Mouse (Mus musculus) telencephalon, adult 2 months (tissue): Measurements from ENCODE around the gene Nrxn1.

ENCODE experiments used
- DNase-seq: peaks from one replicate; pipeline ENCODE4 v3.0.0-alpha.2; 2011; ENCODE audit warnings: low read depth, low spot score

Nrxn1 gene

DNA sequence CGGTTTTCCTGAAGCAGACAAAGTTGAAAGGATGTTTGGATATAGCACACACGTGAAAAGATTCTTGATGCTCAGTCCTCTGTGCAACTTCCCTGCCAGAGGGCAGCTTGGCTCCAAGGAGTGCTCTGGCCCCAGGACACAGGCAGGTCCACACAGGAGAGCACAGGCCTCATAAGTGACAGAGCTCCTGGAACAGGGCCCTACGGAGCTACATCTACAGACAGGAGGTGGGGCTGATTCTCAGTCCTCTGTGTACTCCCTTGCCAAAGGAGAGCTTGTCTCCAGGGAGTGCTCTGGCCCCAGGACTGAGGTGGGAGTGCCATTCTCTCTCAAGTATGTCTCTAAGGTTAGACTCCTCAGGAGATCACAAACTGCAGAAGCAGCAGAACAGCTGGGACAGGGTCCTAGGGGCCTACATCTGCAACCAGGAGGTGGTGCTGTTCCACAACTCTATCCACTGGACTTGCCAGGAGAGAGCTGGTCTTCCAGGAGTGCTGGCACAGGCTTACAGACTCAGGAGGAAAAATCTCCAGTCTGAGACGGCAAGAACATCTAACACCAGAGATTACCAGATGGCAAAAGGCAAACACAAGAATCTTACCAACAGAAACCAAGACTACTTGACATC is 129.9 kb downstream of the Nrxn1 start:
- DNase-seq = no peak

DNA sequence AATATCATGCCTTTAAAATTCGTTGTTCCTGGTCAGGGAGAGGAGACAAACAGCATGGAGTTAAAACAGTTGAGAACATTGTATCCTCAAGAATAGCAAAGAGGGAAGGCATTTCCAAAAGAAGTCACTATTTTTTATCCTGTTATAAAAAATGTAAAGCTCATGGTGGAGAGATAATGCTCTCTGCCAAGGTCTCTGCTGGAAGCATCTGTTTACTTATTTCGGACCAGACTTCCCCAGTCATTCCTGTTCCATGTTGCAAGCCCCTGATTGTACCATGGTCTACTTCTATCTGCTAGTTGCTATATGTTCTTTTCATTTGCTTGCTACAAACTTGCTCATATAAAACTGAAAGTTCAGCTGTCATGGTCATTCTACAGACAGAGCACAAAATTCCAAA is 137.7 kb downstream of the Nrxn1 start:
- no peak for DNase-seq

DNA sequence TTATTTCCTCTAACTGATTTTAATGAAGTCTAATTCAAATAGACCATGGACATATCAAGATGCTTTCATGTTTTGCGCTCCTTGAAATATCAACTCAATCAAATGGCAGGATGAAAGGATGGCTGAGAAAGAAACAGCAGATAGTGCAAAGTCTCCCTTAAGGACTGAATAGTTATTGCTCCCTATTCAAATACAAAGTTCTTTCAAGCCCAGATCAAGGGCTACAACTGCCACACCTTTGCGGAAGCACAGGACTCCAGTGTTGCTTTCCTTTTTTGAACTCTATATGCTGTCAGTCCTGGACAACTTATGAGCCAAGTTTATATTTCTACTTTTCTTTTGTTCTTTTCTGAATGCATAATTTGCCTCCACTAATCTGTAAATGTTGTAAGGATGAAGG is 157.9 kb downstream of the Nrxn1 start:
- no peak for DNase-seq

DNA sequence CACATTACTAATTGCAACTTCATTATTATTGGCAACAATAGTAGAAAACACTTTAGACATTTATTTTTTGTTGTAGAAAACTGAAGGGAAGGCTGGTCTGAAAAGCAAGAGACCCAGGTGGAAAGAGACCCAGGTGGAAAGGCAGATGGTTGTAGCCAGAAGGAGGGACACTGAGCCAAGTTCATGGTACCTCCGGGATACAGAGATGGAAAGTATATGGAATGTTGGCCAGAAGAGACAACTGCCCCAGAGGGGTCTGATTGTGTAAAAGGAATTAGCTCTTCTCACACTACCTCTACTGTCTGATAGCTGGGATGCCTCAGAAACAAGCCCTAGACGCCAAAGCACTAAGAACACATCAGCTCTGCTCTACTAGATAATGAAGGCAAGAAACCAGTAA is 179.6 kb downstream of the Nrxn1 start:
- DNase-seq = no peak

DNA sequence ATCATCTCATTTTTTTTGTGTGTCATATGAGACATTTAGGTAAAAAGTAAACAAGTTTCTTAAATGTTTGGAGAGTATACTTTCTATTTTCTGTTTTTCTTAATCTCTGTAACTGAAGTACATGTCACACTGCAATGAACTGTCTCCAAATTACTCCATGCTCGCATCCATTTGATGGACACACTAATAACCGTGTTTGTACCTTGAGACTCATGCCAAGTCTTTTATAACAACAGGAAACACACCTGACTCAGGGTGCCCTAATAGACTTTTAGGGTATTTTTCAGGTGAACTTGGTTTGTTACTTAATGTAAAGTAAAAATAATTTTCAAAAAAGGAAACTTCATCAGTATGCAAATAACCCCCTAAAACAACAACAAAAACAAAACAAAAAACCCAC is 180.1 kb downstream of the Nrxn1 start:
- no peak for DNase-seq

DNA sequence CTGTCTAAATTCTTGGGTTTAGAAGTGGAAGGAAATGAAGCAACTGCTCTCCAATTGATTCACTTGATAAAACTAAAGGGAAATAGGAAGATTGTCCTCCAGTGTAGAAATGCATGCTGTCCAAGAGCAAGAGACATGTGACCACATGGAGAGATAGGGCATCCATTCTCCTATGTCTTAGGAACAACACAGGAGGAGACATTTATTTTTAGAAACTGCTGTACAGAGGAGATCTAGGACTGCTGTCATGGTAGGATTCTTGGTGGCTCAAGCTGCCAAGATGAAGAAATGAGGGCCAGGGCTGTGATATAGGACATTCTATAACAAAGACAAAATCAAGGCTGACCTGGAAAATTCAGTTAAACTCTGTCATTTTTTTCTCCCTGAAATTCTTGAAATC is 180.5 kb downstream of the Nrxn1 start:
- DNase-seq = no peak

DNA sequence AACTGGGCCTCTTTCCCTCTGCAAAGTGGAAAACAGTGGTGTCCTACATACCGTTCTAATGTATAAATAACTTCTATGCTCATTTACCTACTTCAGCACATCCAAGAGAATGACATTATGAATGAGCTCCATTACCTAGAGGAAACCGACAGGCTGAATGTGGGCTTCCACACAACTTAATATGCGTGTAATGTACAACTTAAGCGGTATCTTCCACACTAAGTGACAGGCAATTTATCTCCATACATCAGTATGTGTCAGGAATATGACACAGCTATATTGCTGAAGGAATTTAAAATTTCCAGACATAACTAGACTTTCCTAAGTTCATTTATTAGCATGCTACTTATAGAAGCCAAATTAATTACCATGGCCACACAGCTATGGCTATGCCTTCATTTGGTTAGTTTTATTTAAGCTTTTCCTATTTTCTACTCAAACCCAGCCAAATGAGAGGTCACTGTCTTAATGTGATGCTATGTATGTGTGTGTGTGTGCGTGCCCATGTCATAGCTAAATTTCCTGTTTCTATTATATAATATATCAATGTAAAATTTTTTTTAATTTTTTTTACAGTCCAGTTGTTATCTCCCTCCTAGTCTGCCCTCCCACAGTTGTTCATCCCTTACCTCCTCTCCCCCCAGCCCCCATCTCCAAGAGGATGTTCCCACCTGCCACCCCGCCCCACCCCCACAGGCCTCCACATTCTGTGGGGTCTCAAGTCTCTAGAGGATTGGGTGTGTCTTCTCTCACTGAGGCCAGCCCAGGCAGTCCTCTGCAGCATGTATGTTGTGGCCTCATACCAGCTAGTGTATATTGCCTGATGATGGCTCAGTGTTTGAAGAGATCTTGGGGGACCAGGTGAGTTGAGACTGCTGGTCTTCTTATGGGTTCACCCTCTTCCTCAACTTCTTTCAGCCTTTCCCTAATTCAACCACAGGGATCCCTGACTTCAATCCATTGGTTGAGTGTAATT is 186.5 kb downstream of the Nrxn1 start:
- no peak for DNase-seq

DNA sequence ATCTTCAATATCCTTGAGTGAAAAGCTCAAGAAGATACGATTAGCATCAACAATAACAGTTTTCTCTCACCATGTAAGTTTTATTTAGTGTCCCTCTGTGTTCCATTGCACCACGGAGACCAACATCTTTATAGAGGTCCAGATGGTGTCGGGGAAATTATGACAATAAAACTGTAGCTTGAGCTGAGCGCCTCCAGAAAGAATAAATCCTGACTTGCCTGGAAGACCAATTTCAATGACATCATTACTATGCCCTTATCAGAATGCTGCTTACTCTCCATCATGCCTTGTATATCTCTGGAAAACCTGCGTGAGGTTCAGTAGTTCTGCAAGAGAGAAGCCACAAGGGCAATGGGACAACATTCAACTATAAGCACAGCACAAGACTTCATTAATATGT is 187.7 kb downstream of the Nrxn1 start:
- DNase-seq = no peak

DNA sequence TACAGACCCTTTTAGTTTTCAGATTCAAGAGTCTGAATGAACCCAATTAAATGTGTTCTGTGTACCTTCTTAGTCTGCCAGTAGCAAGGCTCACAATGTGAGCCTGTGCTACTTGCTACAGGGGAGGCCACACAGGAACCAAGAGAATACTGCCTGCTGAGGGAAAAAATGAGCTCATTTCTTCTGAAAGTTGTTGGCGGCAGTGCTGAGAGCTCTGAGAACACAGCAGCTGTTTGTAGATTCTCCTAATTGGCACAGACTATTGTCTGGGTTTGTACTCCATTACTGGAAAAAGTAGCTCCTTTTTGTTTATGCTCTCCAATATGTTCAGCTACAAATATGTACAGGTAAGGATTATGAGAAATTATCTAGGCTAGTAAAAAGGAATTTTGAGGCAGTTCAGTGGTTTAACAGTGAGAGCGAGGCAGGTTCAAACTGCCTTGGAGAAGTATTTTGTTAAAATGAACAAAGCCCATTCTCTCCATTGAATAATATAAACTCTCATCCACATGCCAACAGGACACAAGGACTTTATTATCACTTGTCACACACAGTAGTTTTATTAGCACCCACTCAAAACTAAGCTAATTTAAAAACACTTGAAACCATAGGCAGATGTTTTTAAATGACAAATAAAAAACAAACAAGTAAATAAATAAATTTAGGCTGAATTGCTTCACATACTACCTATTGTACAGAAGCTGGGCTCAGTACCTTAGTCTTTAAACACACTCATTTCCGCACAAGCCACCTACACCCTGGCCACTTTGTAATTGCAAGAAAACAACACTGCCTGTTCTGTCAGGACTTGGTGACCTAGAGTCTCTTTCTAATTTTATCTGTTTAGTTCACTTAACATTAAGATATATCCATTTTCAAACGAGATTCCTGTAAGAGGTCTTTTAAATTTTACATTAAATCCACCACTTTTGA is 200.3 kb downstream of the Nrxn1 start:
- peak; percentile 79 for DNase-seq

DNA sequence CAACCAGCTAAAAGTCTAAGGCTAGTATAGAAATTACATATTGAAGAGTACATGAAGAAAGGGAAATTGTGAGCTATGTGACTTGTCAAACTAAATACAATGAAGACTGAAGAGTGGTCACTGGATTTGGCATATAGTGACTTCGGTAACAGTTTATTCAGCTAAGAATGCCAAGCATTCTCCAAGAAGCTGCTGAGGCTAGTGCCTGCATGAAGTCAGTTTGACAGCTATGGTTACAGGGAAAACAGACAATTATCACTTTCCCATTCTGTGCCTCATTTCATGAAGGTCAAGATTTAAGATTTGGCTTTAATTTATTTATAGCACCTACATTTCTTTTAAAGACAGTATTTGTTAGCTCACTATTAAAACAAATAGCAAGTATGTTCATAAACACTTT is 201.2 kb downstream of the Nrxn1 start:
- DNase-seq = no peak

DNA sequence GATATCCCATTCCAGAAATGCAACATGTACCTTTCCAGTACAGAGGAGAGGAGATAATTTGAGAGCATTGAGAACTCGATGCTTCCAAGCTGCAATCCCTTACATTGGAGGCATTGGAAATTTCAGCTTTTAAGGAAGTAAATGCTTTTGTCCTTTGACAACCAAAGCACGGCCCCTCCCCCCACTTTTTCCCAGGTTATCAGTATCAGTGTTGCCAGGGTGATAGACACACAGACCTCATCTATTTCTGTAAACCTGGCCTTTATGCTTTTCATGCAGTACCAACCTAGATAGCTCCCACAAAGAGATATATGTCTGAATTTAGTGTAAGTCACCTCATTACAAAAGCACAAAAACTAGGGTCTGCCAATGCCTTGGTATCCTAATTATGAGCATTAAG is 235.6 kb downstream of the Nrxn1 start:
- DNase-seq = no peak

DNA sequence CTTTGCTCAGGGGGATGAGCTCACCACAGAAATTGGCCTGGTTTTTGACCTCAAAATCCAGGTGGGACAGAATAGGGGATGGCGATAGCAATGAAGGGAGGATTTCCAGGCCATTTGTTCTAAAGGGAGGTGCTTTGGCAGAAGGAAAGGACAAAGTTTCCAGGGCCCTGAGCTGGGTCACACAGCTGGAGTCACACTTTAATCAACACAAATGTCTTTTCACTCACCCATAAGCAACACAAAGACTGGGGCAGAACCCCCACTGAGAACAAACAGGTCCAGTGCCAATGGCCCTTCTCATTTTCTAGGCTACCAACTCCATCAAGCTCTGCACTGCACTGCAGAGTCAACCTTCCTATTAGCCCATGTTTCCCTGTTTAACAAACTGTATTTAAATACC is 249.0 kb downstream of the Nrxn1 start:
- no peak for DNase-seq

DNA sequence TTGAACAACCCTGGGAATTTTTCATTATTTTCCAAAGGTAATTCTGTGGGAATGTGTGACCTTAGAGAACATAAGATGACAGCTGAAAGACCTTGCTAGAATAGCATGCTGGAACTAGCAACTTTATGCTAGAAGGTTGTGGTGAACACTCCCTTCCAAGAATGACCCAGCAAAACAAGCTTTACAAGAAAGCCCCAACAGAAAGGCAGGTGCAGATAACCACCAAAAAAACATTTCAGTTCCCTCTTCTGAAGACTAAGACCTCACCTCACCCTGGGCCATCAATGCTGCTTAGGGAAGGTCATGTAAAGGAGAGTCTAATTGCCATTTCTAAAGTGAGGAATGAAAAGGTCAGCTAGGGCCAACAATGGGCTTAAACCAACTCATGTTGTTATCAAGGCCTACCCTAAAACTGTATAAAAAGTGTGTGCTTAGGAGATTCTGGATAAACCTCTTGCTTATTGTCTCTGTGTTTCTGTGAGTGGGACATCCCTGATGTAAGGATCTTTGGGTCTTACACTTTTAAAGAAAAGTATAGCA is 249.7 kb downstream of the Nrxn1 start:
- no peak for DNase-seq

DNA sequence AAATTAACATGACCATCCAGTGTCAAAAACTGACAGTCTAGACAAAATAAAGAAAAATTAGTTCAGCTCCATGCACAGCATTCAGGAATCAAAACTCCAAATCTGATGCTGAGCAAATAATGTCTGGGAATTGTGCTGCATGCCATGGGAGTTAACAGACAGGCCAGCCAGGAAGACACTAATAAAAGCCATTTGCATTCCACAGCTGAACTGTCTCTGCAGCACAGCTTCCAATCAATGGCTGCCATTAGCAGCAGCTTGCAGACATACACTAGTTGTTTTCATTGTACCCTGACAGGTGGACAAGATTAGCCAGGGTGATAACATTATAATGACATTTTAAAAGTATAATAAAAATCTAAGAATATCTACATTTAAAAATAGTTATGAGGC is 255.9 kb downstream of the Nrxn1 start:
- DNase-seq = no peak

DNA sequence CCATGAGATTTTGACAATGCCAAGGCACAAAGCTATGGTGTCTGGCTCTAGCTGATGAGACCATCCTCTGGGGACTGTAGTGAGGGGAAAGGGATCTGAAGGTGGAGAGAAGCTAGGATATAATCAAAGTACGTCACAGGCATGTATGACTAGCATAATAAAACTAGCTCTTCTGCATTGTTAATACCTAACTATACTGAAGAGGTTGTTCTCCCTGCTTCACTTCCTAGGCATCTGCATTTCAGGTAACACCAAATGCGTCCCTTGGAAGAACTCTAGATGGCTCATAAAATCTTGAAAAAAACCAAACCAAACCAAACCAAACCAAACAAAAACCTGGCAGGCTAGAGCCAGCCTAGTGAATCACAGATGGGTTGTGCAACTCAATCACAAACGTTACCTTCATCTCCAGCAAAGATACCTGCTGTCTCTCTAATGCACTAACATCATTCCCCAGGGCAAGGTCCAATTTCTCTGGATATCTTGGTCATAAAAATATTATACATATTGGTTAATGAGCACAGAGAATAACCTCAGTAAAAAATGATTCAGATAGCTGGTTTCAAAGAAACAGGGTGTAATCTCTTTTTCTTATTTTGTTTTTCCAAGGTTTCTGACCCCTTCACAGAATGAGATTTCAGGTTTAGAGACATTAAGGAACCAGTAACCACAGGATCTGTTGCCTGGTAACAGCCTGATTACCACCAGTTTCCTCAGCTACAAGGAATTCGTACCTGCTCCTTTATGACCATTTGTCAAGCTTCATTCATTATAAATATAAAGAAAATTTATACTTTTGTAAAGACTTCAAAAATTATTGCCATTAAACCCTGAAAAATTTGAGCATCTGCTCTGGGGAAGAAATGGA is 256.5 kb downstream of the Nrxn1 start:
- no peak for DNase-seq

DNA sequence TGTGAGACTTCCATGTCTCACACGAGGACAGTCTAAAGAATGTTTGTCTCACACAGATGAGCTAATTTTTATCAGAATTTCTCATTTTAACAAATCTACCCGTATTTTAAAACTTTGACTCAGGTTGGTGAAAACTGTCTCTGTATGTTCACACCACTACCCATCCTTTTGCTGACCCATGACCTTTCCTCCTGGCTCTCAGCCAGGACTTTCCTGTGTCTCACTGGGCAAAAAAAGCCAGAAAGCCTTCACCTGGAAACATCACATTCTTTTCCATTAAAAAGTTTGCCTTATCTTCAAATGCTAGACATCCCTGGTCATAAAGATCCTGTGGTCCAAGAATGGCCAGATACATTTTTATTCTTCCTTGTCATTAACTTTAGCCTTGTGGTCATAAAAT is 274.5 kb downstream of the Nrxn1 start:
- no peak for DNase-seq

DNA sequence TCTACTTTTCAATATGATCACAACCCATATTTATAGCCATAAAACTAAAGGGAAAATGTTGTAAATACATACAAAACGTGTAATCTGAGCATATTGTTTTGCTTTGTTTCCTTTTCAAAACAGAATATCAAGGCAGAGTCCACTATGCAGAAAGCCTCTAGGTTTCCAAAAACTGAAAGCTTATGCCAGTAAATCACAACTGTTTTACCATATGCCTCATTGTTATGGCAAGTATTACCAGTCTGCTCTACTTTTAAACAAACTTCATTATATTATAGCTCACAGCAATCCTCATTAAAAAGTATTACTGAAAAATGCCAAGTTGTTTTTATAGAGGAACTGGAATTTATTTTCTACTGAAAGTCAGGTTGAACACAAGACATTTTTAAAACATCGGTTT is 275.0 kb downstream of the Nrxn1 start:
- no peak for DNase-seq

DNA sequence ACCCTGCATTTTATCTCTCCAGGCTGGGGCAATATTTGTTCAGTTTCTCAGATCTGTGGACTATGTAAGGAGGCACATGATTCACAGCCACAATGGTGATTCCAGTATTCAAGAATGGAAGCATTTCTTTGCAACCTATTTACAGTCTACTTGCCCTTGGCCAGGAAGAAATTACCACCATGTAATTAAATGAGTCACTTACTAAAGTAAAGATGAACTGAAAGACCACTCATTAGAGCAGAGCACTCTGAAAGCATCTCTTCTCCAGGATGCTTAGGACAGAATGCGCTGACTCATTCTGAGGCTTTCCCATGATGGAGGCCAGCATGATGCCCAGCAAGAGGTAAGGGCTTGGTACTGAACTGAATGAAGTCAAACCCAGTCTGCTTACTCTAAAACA is 277.6 kb downstream of the Nrxn1 start:
- DNase-seq = no peak

DNA sequence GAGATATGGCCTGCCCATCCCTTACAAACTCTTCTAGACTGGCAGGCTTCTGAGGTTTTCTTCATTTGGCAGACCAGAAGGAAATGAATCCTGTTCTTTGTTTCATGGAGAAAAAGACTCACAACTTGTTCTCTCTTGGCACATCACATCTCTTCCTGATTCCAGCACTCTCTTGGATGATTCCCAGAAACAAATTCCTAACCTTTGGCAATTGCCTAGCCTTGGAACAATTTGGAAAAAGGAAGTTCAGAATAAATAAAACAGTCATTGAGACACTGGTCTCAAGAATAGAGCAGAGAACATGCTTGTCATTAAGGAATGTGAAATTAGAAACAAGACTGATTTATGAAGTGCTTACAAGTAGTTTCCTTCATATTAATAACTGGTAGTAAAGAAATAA is 279.1 kb downstream of the Nrxn1 start:
- DNase-seq = no peak

DNA sequence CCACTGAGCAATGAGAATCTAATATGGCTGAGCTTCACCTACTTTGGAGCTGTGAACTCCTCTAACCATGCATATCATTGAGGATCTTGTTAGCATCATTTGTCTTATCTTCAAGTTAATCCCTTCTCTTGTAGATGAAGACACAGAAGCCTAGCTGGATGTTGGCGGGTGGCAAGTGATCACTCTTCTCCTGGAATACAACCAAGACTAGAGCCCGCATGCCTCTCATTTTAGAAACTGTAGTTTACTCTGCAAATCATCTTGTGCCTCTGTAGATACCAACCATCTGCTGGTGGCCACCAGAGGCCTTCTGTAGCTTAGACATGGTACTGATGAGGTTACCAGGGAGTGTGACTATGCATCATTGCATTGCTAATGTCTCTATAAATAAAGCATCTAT is 280.4 kb downstream of the Nrxn1 start:
- no peak for DNase-seq
